16 mouse cellular contexts compared by ENCODE assay signal in the genomic region with DNA sequence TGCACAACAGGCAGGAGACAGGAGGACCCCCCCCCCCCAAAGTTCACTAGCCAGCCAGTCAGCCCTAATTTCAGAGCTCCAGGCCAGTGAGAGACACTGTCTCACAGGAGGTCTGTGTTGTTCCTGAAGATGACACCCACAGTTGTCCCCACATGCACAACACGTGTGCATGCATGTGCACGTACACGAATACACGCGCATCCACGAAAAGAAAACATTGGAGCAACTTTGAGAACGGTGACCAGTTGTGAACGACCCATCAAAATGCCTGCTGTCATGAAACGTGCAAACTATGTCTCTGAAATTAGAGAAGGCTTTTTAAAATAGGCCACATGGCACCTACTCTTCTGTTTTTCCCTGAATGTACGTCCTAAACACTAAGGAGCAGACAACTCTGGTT. TPM values are rescaled to one million over a fixed set of nuclear protein-coding genes. Genes with fewer than 3 reads are reported as not detected.
"Had no signal": no experiment of that assay in that cellular context is flagged by ENCODE, and none has a peak within 500 bp of the region (broad histone marks: within the 10 kb centered on the region; RNA-seq: fewer than 3 reads in every experiment).

No protein-coding gene starts in this region.

- H3K4me3 ChIP-seq: hindbrain, embryonic 15.5 days; left cerebral cortex, adult 2 months; midbrain, embryonic 15.5 days; neural tube, embryonic 12.5 days had no signal

- ATAC-seq: midbrain, embryonic 15.5 days had no signal

- H3K27ac ChIP-seq: hindbrain, embryonic 15.5 days; left cerebral cortex, adult 2 months; limb, embryonic 15.5 days; lung, embryonic 15.5 days; midbrain, embryonic 15.5 days; neural tube, embryonic 12.5 days; stomach, postnatal 0 days had no signal

- H3K9ac ChIP-seq: hindbrain, embryonic 15.5 days; limb, embryonic 15.5 days; lung, embryonic 15.5 days; midbrain, embryonic 15.5 days; neural tube, embryonic 12.5 days had no signal

- H3K36me3 ChIP-seq: hindbrain, embryonic 15.5 days; limb, embryonic 15.5 days; lung, embryonic 15.5 days; midbrain, embryonic 15.5 days; neural tube, embryonic 12.5 days had no signal

- H3K4me2 ChIP-seq: midbrain, embryonic 11.5 days; midbrain, embryonic 15.5 days had no signal

- H3K9me3 ChIP-seq: hindbrain, embryonic 15.5 days; limb, embryonic 15.5 days; lung, embryonic 15.5 days; midbrain, embryonic 15.5 days; neural tube, embryonic 12.5 days had no signal

- H3K27me3 ChIP-seq: limb, embryonic 15.5 days had no signal

RNA-seq across cellular contexts. Expression of a gene that starts 1.7 kb away (rescaled TPM):
- total RNA-seq: layer of hippocampus, postnatal 14 days; left cerebral cortex, adult 2 months; left cerebral cortex, postnatal 25 days had no signal

RNA-seq across cellular contexts. Expression of a gene that starts 34.1 kb away (rescaled TPM):
- total RNA-seq: layer of hippocampus, adult 8-10 months; left cerebral cortex, adult 2 months; left cerebral cortex, postnatal 25 days had no signal
- polyA plus RNA-seq: stomach, postnatal 0 days had no signal

RNA-seq across cellular contexts. Expression of a gene that starts 43.4 kb away (rescaled TPM):
- total RNA-seq: megakaryocyte, adult 5-6 weeks; monocyte, adult 5-6 weeks; neutrophil, adult 5-6 weeks had no signal
- polyA plus RNA-seq: kidney, embryonic 14.5 days; limb, embryonic 11.5 days; limb, embryonic 15.5 days; midbrain, embryonic 11.5 days had no signal
